Mouse (Mus musculus) embryo, embryonic 9.5 days (tissue): ENCODE measurements at regions not wholly inside any gene's neighbourhood (a gene's known extent, or its start where the extent isn't known, plus 50 kb on each side); places are given as distances from the start of the nearest gene placed in this dataset.

Experiments
- DNase-seq: peaks from one replicate; pipeline ENCODE4 v3.0.0-alpha.2; 2017; ENCODE audit errors: extremely low spot score

- DNase-seq, result no peak
Observed at GRCm38 (mm10) chrX:9738904-9739303, 76.1 kb upstream of the Dynlt3 start.

DNA sequence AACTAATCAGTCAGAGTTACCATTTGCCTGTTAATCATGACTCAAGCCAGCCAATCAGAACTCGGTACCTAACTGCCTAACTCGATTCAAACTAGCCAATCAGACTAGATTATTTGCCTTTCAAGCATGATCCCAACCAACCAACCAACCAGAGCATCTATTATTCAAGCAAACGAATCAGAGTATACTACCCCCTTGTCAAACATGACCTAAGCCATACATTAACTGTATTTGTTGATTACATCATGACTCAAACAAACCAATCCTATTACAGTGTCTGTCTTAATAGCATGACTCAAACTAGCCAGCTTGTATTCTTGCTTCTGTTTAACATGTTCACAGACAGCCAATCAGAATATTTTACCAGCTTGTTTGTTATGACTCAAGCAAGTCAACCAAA lies 79.7 kb upstream of the Dynlt3 start:
- no peak for DNase-seq

GRCm38 (mm10) chrX:9747305-9747938 lies 84.6 kb upstream of the Dynlt3 start:
- DNase-seq, result peak; percentile 39

GRCm38 (mm10) chrX:9752954-9753572 lies 90.3 kb upstream of the Dynlt3 start:
- no peak for DNase-seq

DNA sequence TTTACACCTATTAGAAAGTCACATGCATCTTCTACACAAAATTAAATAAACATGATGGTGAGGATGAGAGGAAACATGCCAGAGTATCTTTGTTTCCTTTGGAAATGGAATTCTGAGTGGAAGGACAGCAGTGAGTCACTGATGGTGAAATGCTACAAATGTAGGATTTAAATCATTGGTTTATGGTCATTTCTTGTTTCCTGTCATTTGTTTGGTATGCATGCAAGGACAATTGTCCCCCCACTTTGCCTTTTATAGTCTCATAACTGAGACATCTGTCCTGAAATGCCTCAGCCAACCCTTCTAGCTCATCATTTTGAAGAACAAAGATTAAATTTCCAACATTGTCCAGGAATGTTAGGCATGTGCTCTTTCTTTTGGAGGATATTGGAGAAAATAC lies 77.2 kb upstream of the Hypm start:
- no peak for DNase-seq

- no peak for DNase-seq
Observed at GRCm38 (mm10) chrX:9777498-9777897, 69.2 kb upstream of the Hypm start.

- no peak for DNase-seq
Observed at GRCm38 (mm10) chrX:9789542-9789941, 57.2 kb upstream of the Hypm start.
